Mouse (Mus musculus) forebrain, postnatal 0 days (tissue): Measurements from ENCODE around the gene Tns1. TPM values are rescaled to one million over a fixed set of nuclear protein-coding genes. Genes with fewer than 3 reads are reported as not detected.

ENCODE experiments used
- ATAC-seq: fragments of 200-750 bp; cut with Nextera tagmentation; 2 replicates; pipeline ENCODE4 v1.8.0; 2017; ENCODE audit warnings: mild to moderate bottlenecking, moderate library complexity
- DNase-seq: peaks from one replicate; pipeline ENCODE4 v3.0.0-alpha.2; 2015
- H3K27ac ChIP-seq: fragments of 300-500 bp; sonication (generic); 2 replicates; pipeline ENCODE4 v1.5.1; 2014; ENCODE audit warnings: low read depth, mild to moderate bottlenecking, antibody characterized with exemption, low read length, moderate library complexity, mixed read lengths
- H3K27me3 ChIP-seq: fragments of 300-500 bp; sonication (generic); 2 replicates; pipeline ENCODE4 v1.6.1; 2014; ENCODE audit warnings: mild to moderate bottlenecking, low read length, mixed read lengths; ENCODE audit not compliant: insufficient read depth
- H3K36me3 ChIP-seq: fragments of 300-500 bp; sonication (generic); 2 replicates; pipeline ENCODE4 v1.6.1; 2014; ENCODE audit warnings: mild to moderate bottlenecking, moderate library complexity; ENCODE audit not compliant: insufficient read depth
- H3K4me1 ChIP-seq: fragments of 300-500 bp; sonication (generic); 2 replicates; pipeline ENCODE4 v1.6.1; 2014; ENCODE audit warnings: antibody characterized with exemption; ENCODE audit not compliant: insufficient read depth
- H3K4me2 ChIP-seq: fragments of 300-500 bp; sonication (generic); 2 replicates; pipeline ENCODE4 v1.6.1; 2014; ENCODE audit warnings: low read depth, mild to moderate bottlenecking, moderate library complexity
- H3K4me3 ChIP-seq: fragments of 300-500 bp; sonication (generic); 2 replicates; pipeline ENCODE4 v1.5.1; 2014; ENCODE audit warnings: low read depth, low read length, mixed read lengths
- H3K9ac ChIP-seq: fragments of 300-500 bp; sonication (generic); 2 replicates; pipeline ENCODE4 v1.6.1; 2014; ENCODE audit warnings: mild to moderate bottlenecking
- H3K9me3 ChIP-seq: fragments of 300-500 bp; sonication (generic); 2 replicates; pipeline ENCODE4 v1.6.1; 2016; ENCODE audit warnings: low read length
- CTCF ChIP-seq: sonication (generic); IDR thresholded peaks from 2 replicates; pipeline ENCODE4 v1.5.1; 2016; ENCODE audit warnings: antibody characterized with exemption, control low read depth, low read depth
- WGBS: fragments of 180-500 bp; shearing (Covaris S2); extraction: QIAGEN DNeasy Blood & Tissue Kit; methylation state at CpG from one replicate; pipeline ENCODE4 v1.1.7; 2014; 5-methylcytosine and 5-hydroxymethylcytosine counted together
- polyA plus RNA-seq: library from polyadenylated mRNA; unstranded; fragments of >200 nt; fragmentation: Nextera tagmentation; extraction: Ambion mirVana; gene quantifications from 2 replicates; pipeline ENCODE4 v1.2.1, GENCODE M21; 2015
- total RNA-seq: library from RNA; depleted of rRNA; stranded (reverse); fragments of >200 nt; gene quantifications from 2 replicates; pipeline ENCODE4 v1.2.3, GENCODE M21; 2014

Tns1 gene
- total and polyA plus RNA-seq, 2 experiments from 2014 or later = 7.0 to 21.8 TPM

GRCm38 (mm10) chr1:74098004-74099000 lies 25.9 kb downstream of the Tns1 start:
- H3K4me1 ChIP-seq = 0 out of 2 replicates have a peak, but pooled peaks cover 3% of the 10 kb centered on the region
- peak overlapping the region; percentile 72 for H3K9ac ChIP-seq
- ATAC-seq (peak; percentile 87), DNase-seq (peak; percentile 85)
- H3K4me2 ChIP-seq = peak overlapping the region; percentile 97
- peak; percentile 56 for TF ChIP-seq CTCF
- no peaks in the 10 kb centered on the region for H3K27me3 ChIP-seq
- WGBS = under 1% methylated on average over 50 of the region's 58 CpGs
- no peaks in the 10 kb centered on the region for H3K36me3 ChIP-seq
- peak overlapping the region; percentile 66 for H3K27ac ChIP-seq
- H3K9me3 ChIP-seq = no peaks in the 10 kb centered on the region
- H3K4me3 ChIP-seq = peak overlapping the region; percentile 56

- no peak overlapping the region for H3K27ac ChIP-seq
- 73% methylated on average over 3 of the region's 3 CpGs for WGBS
- no peak overlapping the region for H3K4me3 ChIP-seq
- H3K27me3 ChIP-seq = no peaks in the 10 kb centered on the region
- DNase-seq = no peak
- ATAC-seq = no peak
- H3K4me1 ChIP-seq = 0 out of 2 replicates have a peak, but pooled peaks cover 8% of the 10 kb centered on the region
- H3K36me3 ChIP-seq = no peaks in the 10 kb centered on the region
- TF ChIP-seq CTCF = no peak
- H3K4me2 ChIP-seq = no peak overlapping the region
- no peak overlapping the region for H3K9ac ChIP-seq
- H3K9me3 ChIP-seq = no peaks in the 10 kb centered on the region
Measured at GRCm38 (mm10) chr1:74095728-74096127, 28.5 kb downstream of the Tns1 start.

- no peak for ATAC-seq
- no peak overlapping the region for H3K27ac ChIP-seq
- H3K36me3 ChIP-seq = no peaks in the 10 kb centered on the region
- WGBS = 65% methylated on average over 6 of the region's 6 CpGs
- 0 out of 2 replicates have a peak, but pooled peaks cover 8% of the 10 kb centered on the region for H3K4me1 ChIP-seq
- H3K9ac ChIP-seq = no peak overlapping the region
- H3K4me2 ChIP-seq = no peak overlapping the region
- H3K9me3 ChIP-seq = no peaks in the 10 kb centered on the region
- no peaks in the 10 kb centered on the region for H3K27me3 ChIP-seq
- no peak for DNase-seq
- no peak overlapping the region for H3K4me3 ChIP-seq
- no peak for TF ChIP-seq CTCF
Measured at GRCm38 (mm10) chr1:74095296-74095695, 29.0 kb downstream of the Tns1 start.

- DNase-seq = peak; percentile 61
- no peak for TF ChIP-seq CTCF
- Histone ChIP-seq H3K4me3 (no peak overlapping the region), H3K9ac (no peak overlapping the region), H3K36me3 (no peaks in the 10 kb centered on the region), H3K4me1 (0 out of 2 replicates have a peak, but pooled peaks cover 8% of the 10 kb centered on the region), H3K9me3 (no peaks in the 10 kb centered on the region), H3K27ac (no peak overlapping the region), H3K27me3 (no peaks in the 10 kb centered on the region), H3K4me2 (no peak overlapping the region)
- WGBS = 37% methylated on average over 7 of the region's 7 CpGs
- peak; percentile 19; the same call in 1 of the 2 replicates for ATAC-seq
Measured at GRCm38 (mm10) chr1:74094497-74095270, 29.6 kb downstream of the Tns1 start.

GRCm38 (mm10) chr1:74093447-74093846 lies 30.8 kb downstream of the Tns1 start:
- H3K9ac ChIP-seq = no peak overlapping the region
- ATAC-seq = no peak
- H3K9me3 ChIP-seq = no peaks in the 10 kb centered on the region
- no peaks in the 10 kb centered on the region for H3K27me3 ChIP-seq
- no peaks in the 10 kb centered on the region for H3K36me3 ChIP-seq
- DNase-seq = no peak
- H3K4me2 ChIP-seq = no peak overlapping the region
- 88% methylated on average over 5 of the region's 5 CpGs for WGBS
- no peak overlapping the region for H3K4me3 ChIP-seq
- 0 out of 2 replicates have a peak, but pooled peaks cover 8% of the 10 kb centered on the region for H3K4me1 ChIP-seq
- TF ChIP-seq CTCF = no peak
- no peak overlapping the region for H3K27ac ChIP-seq

- Histone ChIP-seq H3K27ac (0 out of 2 replicates have a peak overlapping the region, but pooled peaks have one; percentile 15), H3K4me1 (0 out of 2 replicates have a peak, but pooled peaks cover 5% of the 10 kb centered on the region), H3K4me2 (no peak overlapping the region), H3K9me3 (no peaks in the 10 kb centered on the region), H3K36me3 (no peaks in the 10 kb centered on the region), H3K9ac (no peak overlapping the region), H3K4me3 (no peak overlapping the region), H3K27me3 (no peaks in the 10 kb centered on the region)
- DNase-seq = no peak
- 52% methylated on average over 10 of the region's 10 CpGs for WGBS
- TF ChIP-seq CTCF = no peak
- no peak for ATAC-seq
Measured at GRCm38 (mm10) chr1:74092242-74092641, 32.0 kb downstream of the Tns1 start.
